Mouse (Mus musculus) lung, adult 2 months (tissue): Measurements from ENCODE around the gene Enpp3. TPM values are rescaled to one million over a fixed set of nuclear protein-coding genes. Genes with fewer than 3 reads are reported as not detected.
A peak's percentile ranks its signal among the peaks of the same experiment; 100 is the strongest.

Experiments used
- DNase-seq: peaks from one replicate; pipeline ENCODE4 v3.0.0; 2022
- H3K4me1 ChIP-seq: fragments of 200-500 bp; 2 replicates; pipeline ENCODE4 v1.6.1; 2011; ENCODE audit warnings: low read length; ENCODE audit not compliant: control insufficient read depth, insufficient read depth
- H3K4me3 ChIP-seq: fragments of 200-500 bp; replicated peaks from 2 replicates; pipeline ENCODE3; 2011; ENCODE audit warnings: low read depth, mild to moderate bottlenecking, control low read depth, low read length; ENCODE audit errors: extremely low read depth
- CTCF ChIP-seq: fragments of 200-500 bp; IDR thresholded peaks from 2 replicates; pipeline ENCODE4 v1.5.1; 2011; ENCODE audit warnings: mild to moderate bottlenecking, low read length, control low read depth; ENCODE audit not compliant: insufficient read depth
- POLR2A ChIP-seq: fragments of 200-500 bp; IDR thresholded peaks from 2 replicates; pipeline ENCODE4 v1.6.1; 2011; ENCODE audit warnings: low read depth, mild to moderate bottlenecking, control low read depth, low read length, borderline replicate concordance; ENCODE audit errors: extremely low read depth
- WGBS: fragments of 180-500 bp; shearing (Covaris S2); methylation state at CpG from one replicate; pipeline ENCODE4 v1.1.7; 2018; 5-methylcytosine and 5-hydroxymethylcytosine counted together
- polyA plus RNA-seq: library from polyadenylated mRNA; depleted of rRNA; stranded (reverse); fragments of >200 nt; gene quantifications from 2 replicates; pipeline ENCODE4 v1.2.3, GENCODE M21; 2012; rRNA removed

The Enpp3 gene
- 0.61 and 0.92 TPM in 2 replicates for polyA plus RNA-seq

- 97% methylated on average over 1 of the region's 1 CpGs for WGBS
- no peak for DNase-seq
- Histone ChIP-seq H3K4me3 (no peak within 1 kb of the TSS), H3K4me1 (no peaks in the 10 kb centered on the region)
- TF ChIP-seq CTCF (no peak), POLR2A (no peak)
These were observed at the start of gene Enpp3 for GRCm38 (mm10) chr10:24842676-24843075. Enpp3 (minus strand) TSS chr10:24842823.

- TF ChIP-seq CTCF (no peak), POLR2A (no peak)
- Histone ChIP-seq H3K4me1 (no peaks in the 10 kb centered on the region), H3K4me3 (no peak overlapping the region)
- WGBS, result 93% methylated on average over 7 of the region's 7 CpGs
- no peak for DNase-seq
These were observed 45.7 kb upstream of the Enpp3 start for GRCm38 (mm10) chr10:24888343-24888742.

- no peak for DNase-seq
- TF ChIP-seq POLR2A (no peak), CTCF (peak; percentile 22; the same call in 1 of the 2 replicates)
- Histone ChIP-seq H3K4me3 (no peak overlapping the region), H3K4me1 (no peaks in the 10 kb centered on the region)
- WGBS, result 78% methylated on average over 9 of the region's 9 CpGs
These were observed 43.4 kb upstream of the Enpp3 start for GRCm38 (mm10) chr10:24886008-24886407.

GRCm38 (mm10) chr10:24873624-24874023 lies 31.0 kb upstream of the Enpp3 start:
- TF ChIP-seq CTCF (peak; percentile 22; the same call in 1 of the 2 replicates), POLR2A (no peak)
- no peaks in the 10 kb centered on the region; the same call in 1 of the 2 replicates for H3K4me1 ChIP-seq
- WGBS, result 78% methylated on average over 4 of the region's 4 CpGs
- no peak for DNase-seq
- no peak overlapping the region for H3K4me3 ChIP-seq

- WGBS, result under 1% methylated on average over 36 of the region's 36 CpGs
- peak within 1 kb of the TSS; percentile 99 for H3K4me3 ChIP-seq
- peak; percentile 98 for DNase-seq
- peak; percentile 51; the same call in 1 of the 2 replicates for TF ChIP-seq POLR2A
- TF ChIP-seq CTCF, result peak; percentile 91
- no peaks in the 10 kb centered on the region; the same call in 1 of the 2 replicates for H3K4me1 ChIP-seq
These were observed 27.2 kb upstream of the Enpp3 start, which contains the start of gene Med23 for GRCm38 (mm10) chr10:24869760-24870290. Med23 (plus strand) TSS chr10:24869986.

- TF ChIP-seq POLR2A (no peak), CTCF (no peak)
- H3K4me1 ChIP-seq, result no peaks in the 10 kb centered on the region
- no peak for DNase-seq
- no peak overlapping the region for H3K4me3 ChIP-seq
- 60% methylated on average over 6 of the region's 6 CpGs for WGBS
These were observed 21.8 kb upstream of the Enpp3 start for GRCm38 (mm10) chr10:24864434-24864833.

GRCm38 (mm10) chr10:24863146-24863545 lies 20.5 kb upstream of the Enpp3 start:
- Histone ChIP-seq H3K4me3 (no peak overlapping the region), H3K4me1 (no peaks in the 10 kb centered on the region)
- TF ChIP-seq POLR2A, result no peak
- TF ChIP-seq CTCF, result no peak
- WGBS, result 86% methylated on average over 2 of the region's 2 CpGs
- no peak for DNase-seq

- DNase-seq, result no peak
- WGBS, result 22% methylated on average over 2 of the region's 2 CpGs
- TF ChIP-seq CTCF (no peak), POLR2A (no peak)
- Histone ChIP-seq H3K4me1 (no peaks in the 10 kb centered on the region), H3K4me3 (no peak overlapping the region)
These were observed 625 bp downstream of the Enpp3 start for GRCm38 (mm10) chr10:24841998-24842397.

- 91% methylated on average over 4 of the region's 4 CpGs for WGBS
- TF ChIP-seq POLR2A (no peak), CTCF (no peak)
- H3K4me3 ChIP-seq, result no peak overlapping the region
- H3K4me1 ChIP-seq, result no peaks in the 10 kb centered on the region
- no peak for DNase-seq
These were observed 1.8 kb downstream of the Enpp3 start for GRCm38 (mm10) chr10:24840795-24841194.

- TF ChIP-seq POLR2A, result no peak
- TF ChIP-seq CTCF, result no peak
- no peak overlapping the region for H3K4me3 ChIP-seq
- WGBS, result 41% methylated on average over 4 of the region's 4 CpGs
- peaks cover 2% of the 10 kb centered on the region; the same call in 1 of the 2 replicates for H3K4me1 ChIP-seq
- DNase-seq, result no peak
These were observed 6.1 kb downstream of the Enpp3 start for GRCm38 (mm10) chr10:24836366-24837038.
